Mouse (Mus musculus): Measurements from ENCODE around the gene Ngf.

Gene Ngf

GRCm38 (mm10) chr3:102501186-102501585 is 31.5 kb downstream of the Ngf start:
- in situ Hi-C loops (cut with MboI; ENCODE audit: low pct_unique_long_range_greater_than_20kb in 1 of 2, low sequenced_read_pairs in 2 of 2, unreplicated experiment in 1 of 2) = no loop called here

GRCm38 (mm10) chr3:102505129-102505528 is 35.4 kb downstream of the Ngf start:
- in situ Hi-C loops (cut with MboI; ENCODE audit: low pct_unique_long_range_greater_than_20kb in 1 of 2, low sequenced_read_pairs in 2 of 2, unreplicated experiment in 1 of 2) = no loop called here

GRCm38 (mm10) chr3:102506061-102506460 is 36.3 kb downstream of the Ngf start:
- in situ Hi-C loops (cut with MboI; ENCODE audit: low pct_unique_long_range_greater_than_20kb in 1 of 2, low sequenced_read_pairs in 2 of 2, unreplicated experiment in 1 of 2) = no loop called here

- in situ Hi-C loops (cut with MboI; ENCODE audit: low pct_unique_long_range_greater_than_20kb in 1 of 2, low sequenced_read_pairs in 2 of 2, unreplicated experiment in 1 of 2) = no loop called here
Measured at GRCm38 (mm10) chr3:102507666-102508260, 38.0 kb downstream of the Ngf start.

GRCm38 (mm10) chr3:102508455-102508854 is 38.7 kb downstream of the Ngf start:
- in situ Hi-C loops (cut with MboI; ENCODE audit: low pct_unique_long_range_greater_than_20kb in 1 of 2, low sequenced_read_pairs in 2 of 2, unreplicated experiment in 1 of 2) = no loop called here

GRCm38 (mm10) chr3:102509601-102510000 is 39.9 kb downstream of the Ngf start:
- in situ Hi-C loops (cut with MboI; ENCODE audit: low pct_unique_long_range_greater_than_20kb in 1 of 2, low sequenced_read_pairs in 2 of 2, unreplicated experiment in 1 of 2) = no loop called here

- in situ Hi-C loops (cut with MboI; ENCODE audit: low pct_unique_long_range_greater_than_20kb in 1 of 2, low sequenced_read_pairs in 2 of 2, unreplicated experiment in 1 of 2) = no loop called here
Measured at GRCm38 (mm10) chr3:102516937-102517336, 47.2 kb downstream of the Ngf start.

GRCm38 (mm10) chr3:102521061-102521460 is 51.3 kb downstream of the Ngf start:
- in situ Hi-C loops (cut with MboI; ENCODE audit: low pct_unique_long_range_greater_than_20kb in 1 of 2, low sequenced_read_pairs in 2 of 2, unreplicated experiment in 1 of 2) = no loop called here

GRCm38 (mm10) chr3:102523711-102524110 is 54.0 kb downstream of the Ngf start:
- in situ Hi-C loops (cut with MboI; ENCODE audit: low pct_unique_long_range_greater_than_20kb in 1 of 2, low sequenced_read_pairs in 2 of 2, unreplicated experiment in 1 of 2) = no loop called here

GRCm38 (mm10) chr3:102524951-102525350 is 55.2 kb downstream of the Ngf start:
- in situ Hi-C loops (cut with MboI; ENCODE audit: low pct_unique_long_range_greater_than_20kb in 1 of 2, low sequenced_read_pairs in 2 of 2, unreplicated experiment in 1 of 2) = no loop called here

- in situ Hi-C loops (cut with MboI; ENCODE audit: low pct_unique_long_range_greater_than_20kb in 1 of 2, low sequenced_read_pairs in 2 of 2, unreplicated experiment in 1 of 2) = no loop called here
Measured at GRCm38 (mm10) chr3:102525856-102526255, 56.1 kb downstream of the Ngf start.

GRCm38 (mm10) chr3:102526481-102526880 is 56.8 kb downstream of the Ngf start:
- in situ Hi-C loops (cut with MboI; ENCODE audit: low pct_unique_long_range_greater_than_20kb in 1 of 2, low sequenced_read_pairs in 2 of 2, unreplicated experiment in 1 of 2) = no loop called here

- in situ Hi-C loops (cut with MboI; ENCODE audit: low pct_unique_long_range_greater_than_20kb in 1 of 2, low sequenced_read_pairs in 2 of 2, unreplicated experiment in 1 of 2) = no loop called here
Measured at GRCm38 (mm10) chr3:102534744-102535143, 65.0 kb downstream of the Ngf start.

GRCm38 (mm10) chr3:102543646-102544045 is 73.9 kb downstream of the Ngf start:
- in situ Hi-C loops (cut with MboI; ENCODE audit: low pct_unique_long_range_greater_than_20kb in 1 of 2, low sequenced_read_pairs in 2 of 2, unreplicated experiment in 1 of 2) = no loop called here

- in situ Hi-C loops (cut with MboI; ENCODE audit: low pct_unique_long_range_greater_than_20kb in 1 of 2, low sequenced_read_pairs in 2 of 2, unreplicated experiment in 1 of 2) = no loop called here
Measured at GRCm38 (mm10) chr3:102547536-102547935, 77.8 kb downstream of the Ngf start.

- in situ Hi-C loops (cut with MboI; ENCODE audit: low pct_unique_long_range_greater_than_20kb in 1 of 2, low sequenced_read_pairs in 2 of 2, unreplicated experiment in 1 of 2) = no loop called here
Measured at GRCm38 (mm10) chr3:102553935-102554670, 84.4 kb downstream of the Ngf start.

GRCm38 (mm10) chr3:102556108-102556507 is 86.4 kb downstream of the Ngf start:
- in situ Hi-C loops (cut with MboI; ENCODE audit: low pct_unique_long_range_greater_than_20kb in 1 of 2, low sequenced_read_pairs in 2 of 2, unreplicated experiment in 1 of 2) = no loop called here

- in situ Hi-C loops (cut with MboI; ENCODE audit: low pct_unique_long_range_greater_than_20kb in 1 of 2, low sequenced_read_pairs in 2 of 2, unreplicated experiment in 1 of 2) = no loop called here
Measured at GRCm38 (mm10) chr3:102556645-102557044, 86.9 kb downstream of the Ngf start.

All from mouse embryonic stem cell (cell line).